In genomic region chr11:75290566-75291271, GRCm38 (mm10) we compare ENCODE assay signal across 8 mouse cellular contexts. TPM values are rescaled to one million over a fixed set of nuclear protein-coding genes. Genes with fewer than 3 reads are reported as not detected.
DNase-seq lines count a peak whose midpoint lies in the region; ATAC-seq and TF ChIP-seq lines count a peak whose summit lies in the region.

No protein-coding gene starts in this region.

- DNase-seq in Patski (ENCODE audit: low read depth, low spot score) = peak; percentile 55
- peak; percentile 96 for DNase-seq in cerebellum, postnatal 14 days
- DNase-seq in frontal cortex, postnatal 25 days (ENCODE audit: low spot score in 2 of 2) = peak; percentile 94 to 96
- DNase-seq in layer of hippocampus, postnatal 14 days (ENCODE audit: low spot score in 2 of 2) = peak; percentile 94 to 96
- peak; percentile 94 to 95 for DNase-seq in right cerebral cortex, postnatal 10 days (ENCODE audit: low spot score in 2 of 2)
- DNase-seq in urinary bladder, postnatal 14 days (ENCODE audit: low spot score) = peak; percentile 87

- H3K4me2 ChIP-seq in hindbrain, embryonic 13.5 days = no peak overlapping the region; the same call in 1 of the 2 replicates

- H3K4me1 ChIP-seq in hindbrain, embryonic 13.5 days (replicated peaks) = peaks cover 41% of the 10 kb centered on the region

- peak; percentile 68 for ATAC-seq in Patski
- peak; percentile 27 for ATAC-seq in hindbrain, embryonic 13.5 days (ENCODE audit: low FRiP score)
- peak; percentile 82 for ATAC-seq in megakaryocyte, adult 5-6 weeks (ENCODE audit: poor library complexity, severe bottlenecking)

- peak; percentile 94 for TF ChIP-seq CTCF in Patski (IDR thresholded peaks at IDR 0.05)

- no peak overlapping the region for H3K4me3 ChIP-seq in hindbrain, embryonic 13.5 days

- no peaks in the 10 kb centered on the region for H3K9me3 ChIP-seq in hindbrain, embryonic 13.5 days

- POLR2A ChIA-PET in Patski (lab: Charles Lee) = interaction anchor here (0.8 to 1.7 kb wide), 2 partner anchors 45 to 97 kb away, joined by 3 to 9 read pairs; partner anchors contain the start of gene Rtn4rl1

- H3K36me3 ChIP-seq in hindbrain, embryonic 13.5 days = no peaks in the 10 kb centered on the region

- H3K27ac ChIP-seq in hindbrain, embryonic 13.5 days = peak overlapping the region; percentile 76

- 16% methylated on average over 6 of the region's 6 CpGs for WGBS in hindbrain, embryonic 13.5 days

- no peaks in the 10 kb centered on the region for H3K27me3 ChIP-seq in Patski
- peaks cover 13% of the 10 kb centered on the region; the same call in 1 of the 2 replicates for H3K27me3 ChIP-seq in hindbrain, embryonic 13.5 days

- H3K9ac ChIP-seq in hindbrain, embryonic 13.5 days = no peak overlapping the region

- in situ Hi-C loops in Patski (cut with MboI; ENCODE audit: low pct_unique_long_range_greater_than_20kb) = loop anchor here (5.0 to 10.0 kb wide), 2 partner anchors 98 to 306 kb away; partner anchors contain the start of genes Dph1 and Rtn4rl1

- CTCF ChIA-PET in Patski (lab: Charles Lee) = interaction anchor here (0.7 to 3.3 kb wide), 17 partner anchors 10 to 115 kb away, joined by 3 to 22 read pairs (median 4); partner anchors contain the start of genes Dph1, Ovca2 and Rtn4rl1

RNA-seq across cellular contexts. Expression of gene Rpa1, which starts 57.4 kb away (rescaled TPM):
- polyA plus RNA-seq in Patski (2021) = 64.8 TPM
- 58.8 and 63.6 TPM in 2 replicates for polyA plus RNA-seq in hindbrain, embryonic 13.5 days (2015; fragmentation: Nextera tagmentation; extraction: Ambion mirVana)
- 10 to 100 TPM; 57.2 to 66.7 TPM for total RNA-seq in layer of hippocampus, postnatal 14 days (2021)
- total RNA-seq in megakaryocyte, adult 5-6 weeks (2015) = 37.2 and 37.6 TPM in 2 replicates
- total RNA-seq in megakaryocyte, adult 5-6 weeks (2017) = 126 and 129 TPM in 2 replicates

RNA-seq across cellular contexts. Expression of gene Smyd4, which starts 57.5 kb away (rescaled TPM):
- 10.4 TPM for polyA plus RNA-seq in Patski (2021)
- 16.9 and 17.6 TPM in 2 replicates for polyA plus RNA-seq in hindbrain, embryonic 13.5 days (2015; fragmentation: Nextera tagmentation; extraction: Ambion mirVana)
- 10 to 100 TPM; 10.6 to 12.3 TPM for total RNA-seq in layer of hippocampus, postnatal 14 days (2021)
- total RNA-seq in megakaryocyte, adult 5-6 weeks (2015) = 1.9 and 4.9 TPM in 2 replicates
- 6.5 and 12.7 TPM in 2 replicates for total RNA-seq in megakaryocyte, adult 5-6 weeks (2017)

Comparison
In these comparisons a context has a peak if more than half of its experiments do, and no peak if none do; other contexts are left out.
1. ATAC-seq: peak in every context shown above with its lines; median percentile 82 in megakaryocyte, adult 5-6 weeks; 68 in Patski; 27 in hindbrain, embryonic 13.5 days.